Mouse (Mus musculus): ENCODE measurements at regions not wholly inside any gene's neighbourhood (a gene's known extent, or its start where the extent isn't known, plus 50 kb on each side); places are given as distances from the start of the nearest gene placed in this dataset.
"Not testable (repeated sequence)": the region's sequence is repeated elsewhere in the genome, so short reads cannot be mapped to it uniquely, and the experiment has no call there.

GRCm38 (mm10) chr10:34667203-34667602, 184.0 kb downstream of the Frk start:
- Histone ChIP-seq H3K4me3 (replicated peaks) (no peak overlapping the region), H3K9ac (replicated peaks) (no peak overlapping the region), H3K9me3 (no peaks in the 10 kb centered on the region), H3K4me2 (no peak overlapping the region), H3K27me3 (no peaks in the 10 kb centered on the region), H3K27ac (no peak overlapping the region), H3K4me1 (replicated peaks) (no peaks in the 10 kb centered on the region), H3K36me3 (no peaks in the 10 kb centered on the region)
- no peak for ATAC-seq (ENCODE audit: insufficient number of reproducible peaks, insufficient read depth, low FRiP score, low TSS enrichment, low read depth)
- WGBS = 82% methylated on average over 2 of the region's 2 CpGs

- no peak overlapping the region for H3K27ac ChIP-seq
- ATAC-seq (ENCODE audit: insufficient number of reproducible peaks, insufficient read depth, low FRiP score, low TSS enrichment, low read depth) = no peak
- no peaks in the 10 kb centered on the region for H3K27me3 ChIP-seq
- H3K4me3 ChIP-seq (replicated peaks) = no peak overlapping the region
- H3K4me1 ChIP-seq (replicated peaks) = no peaks in the 10 kb centered on the region
- WGBS = 72% methylated on average over 5 of the region's 5 CpGs
- no peaks in the 10 kb centered on the region for H3K9me3 ChIP-seq
- H3K4me2 ChIP-seq = no peak overlapping the region
- no peaks in the 10 kb centered on the region for H3K36me3 ChIP-seq
- H3K9ac ChIP-seq (replicated peaks) = no peak overlapping the region
Measured at GRCm38 (mm10) chr10:34667735-34668439, 184.7 kb downstream of the Frk start.

GRCm38 (mm10) chr10:34671791-34672190, 188.6 kb downstream of the Frk start:
- no peak for ATAC-seq (ENCODE audit: insufficient number of reproducible peaks, insufficient read depth, low FRiP score, low TSS enrichment, low read depth)
- H3K27ac ChIP-seq = no peak overlapping the region
- H3K4me2 ChIP-seq = no peak overlapping the region
- 89% methylated on average over 2 of the region's 2 CpGs for WGBS
- H3K9ac ChIP-seq (replicated peaks) = no peak overlapping the region
- H3K4me1 ChIP-seq (replicated peaks) = no peaks in the 10 kb centered on the region
- H3K36me3 ChIP-seq = no peaks in the 10 kb centered on the region
- H3K9me3 ChIP-seq = no peaks in the 10 kb centered on the region
- no peak overlapping the region for H3K4me3 ChIP-seq (replicated peaks)
- H3K27me3 ChIP-seq = no peaks in the 10 kb centered on the region

GRCm38 (mm10) chr10:34699414-34699813, 216.2 kb downstream of the Frk start:
- not testable (repeated sequence) for H3K36me3 ChIP-seq; H3K27me3 ChIP-seq; H3K27ac ChIP-seq; ATAC-seq (ENCODE audit: insufficient number of reproducible peaks, insufficient read depth, low FRiP score, low TSS enrichment, low read depth); H3K4me3 ChIP-seq (replicated peaks); H3K9ac ChIP-seq (replicated peaks); H3K4me2 ChIP-seq; H3K9me3 ChIP-seq; H3K4me1 ChIP-seq (replicated peaks)
- WGBS = 82% methylated on average over 9 of the region's 9 CpGs

GRCm38 (mm10) chr10:34701956-34702355, 218.8 kb downstream of the Frk start:
- no peak for ATAC-seq (ENCODE audit: insufficient number of reproducible peaks, insufficient read depth, low FRiP score, low TSS enrichment, low read depth)
- H3K4me2 ChIP-seq = no peak overlapping the region
- H3K4me1 ChIP-seq (replicated peaks) = no peaks in the 10 kb centered on the region
- no peak overlapping the region for H3K27ac ChIP-seq
- no peak overlapping the region for H3K9ac ChIP-seq (replicated peaks)
- no peak overlapping the region for H3K4me3 ChIP-seq (replicated peaks)
- 83% methylated on average over 1 of the region's 1 CpGs for WGBS
- H3K36me3 ChIP-seq = no peaks in the 10 kb centered on the region
- H3K9me3 ChIP-seq = no peaks in the 10 kb centered on the region
- no peaks in the 10 kb centered on the region for H3K27me3 ChIP-seq

GRCm38 (mm10) chr10:34705416-34705815, 222.2 kb downstream of the Frk start:
- H3K4me1 ChIP-seq (replicated peaks) = no peaks in the 10 kb centered on the region
- 93% methylated on average over 12 of the region's 12 CpGs for WGBS
- no peak overlapping the region for H3K4me3 ChIP-seq (replicated peaks)
- H3K9me3 ChIP-seq = no peaks in the 10 kb centered on the region
- no peak overlapping the region for H3K4me2 ChIP-seq
- H3K9ac ChIP-seq (replicated peaks) = no peak overlapping the region
- no peaks in the 10 kb centered on the region for H3K36me3 ChIP-seq
- H3K27me3 ChIP-seq = no peaks in the 10 kb centered on the region
- ATAC-seq (ENCODE audit: insufficient number of reproducible peaks, insufficient read depth, low FRiP score, low TSS enrichment, low read depth) = no peak
- H3K27ac ChIP-seq = no peak overlapping the region

GRCm38 (mm10) chr10:34731249-34731648, 248.1 kb downstream of the Frk start:
- Histone ChIP-seq H3K27me3 (no peaks in the 10 kb centered on the region), H3K9ac (replicated peaks) (no peak overlapping the region), H3K4me2 (no peak overlapping the region), H3K4me3 (replicated peaks) (no peak overlapping the region), H3K4me1 (replicated peaks) (no peaks in the 10 kb centered on the region), H3K9me3 (no peaks in the 10 kb centered on the region), H3K27ac (no peak overlapping the region), H3K36me3 (no peaks in the 10 kb centered on the region)
- 73% methylated on average over 2 of the region's 2 CpGs for WGBS
- no peak for ATAC-seq (ENCODE audit: insufficient number of reproducible peaks, insufficient read depth, low FRiP score, low TSS enrichment, low read depth)

GRCm38 (mm10) chr10:34762426-34762825, 279.2 kb downstream of the Frk start:
- no peaks in the 10 kb centered on the region for H3K4me1 ChIP-seq (replicated peaks)
- no peaks in the 10 kb centered on the region for H3K27me3 ChIP-seq
- no peaks in the 10 kb centered on the region for H3K36me3 ChIP-seq
- no peak for ATAC-seq (ENCODE audit: insufficient number of reproducible peaks, insufficient read depth, low FRiP score, low TSS enrichment, low read depth)
- H3K9me3 ChIP-seq = no peaks in the 10 kb centered on the region
- H3K4me2 ChIP-seq = no peak overlapping the region
- no peak overlapping the region for H3K27ac ChIP-seq
- no peak overlapping the region for H3K4me3 ChIP-seq (replicated peaks)
- H3K9ac ChIP-seq (replicated peaks) = no peak overlapping the region

- no peaks in the 10 kb centered on the region for H3K36me3 ChIP-seq
- no peaks in the 10 kb centered on the region for H3K27me3 ChIP-seq
- H3K9ac ChIP-seq (replicated peaks) = no peak overlapping the region
- H3K9me3 ChIP-seq = no peaks in the 10 kb centered on the region
- no peak overlapping the region for H3K4me3 ChIP-seq (replicated peaks)
- ATAC-seq (ENCODE audit: insufficient number of reproducible peaks, insufficient read depth, low FRiP score, low TSS enrichment, low read depth) = no peak
- 62% methylated on average over 2 of the region's 2 CpGs for WGBS
- H3K4me1 ChIP-seq (replicated peaks) = no peaks in the 10 kb centered on the region
- H3K27ac ChIP-seq = no peak overlapping the region
- no peak overlapping the region for H3K4me2 ChIP-seq
Measured at GRCm38 (mm10) chr10:34792099-34792498, 308.9 kb downstream of the Frk start.

- Histone ChIP-seq H3K4me3 (replicated peaks) (no peak overlapping the region), H3K9me3 (no peaks in the 10 kb centered on the region), H3K4me2 (no peak overlapping the region), H3K27me3 (no peaks in the 10 kb centered on the region), H3K27ac (no peak overlapping the region), H3K4me1 (replicated peaks) (no peaks in the 10 kb centered on the region), H3K9ac (replicated peaks) (no peak overlapping the region), H3K36me3 (no peaks in the 10 kb centered on the region)
- WGBS = 82% methylated on average over 3 of the region's 3 CpGs
- no peak for ATAC-seq (ENCODE audit: insufficient number of reproducible peaks, insufficient read depth, low FRiP score, low TSS enrichment, low read depth)
Measured at GRCm38 (mm10) chr10:34811131-34811530, 327.9 kb downstream of the Frk start.

- no peaks in the 10 kb centered on the region for H3K4me1 ChIP-seq (replicated peaks)
- no peaks in the 10 kb centered on the region for H3K9me3 ChIP-seq
- H3K4me3 ChIP-seq (replicated peaks) = no peak overlapping the region
- no peak overlapping the region for H3K9ac ChIP-seq (replicated peaks)
- no peaks in the 10 kb centered on the region for H3K36me3 ChIP-seq
- H3K4me2 ChIP-seq = no peak overlapping the region
- no peaks in the 10 kb centered on the region for H3K27me3 ChIP-seq
- ATAC-seq (ENCODE audit: insufficient number of reproducible peaks, insufficient read depth, low FRiP score, low TSS enrichment, low read depth) = no peak
- no peak overlapping the region for H3K27ac ChIP-seq
Measured at GRCm38 (mm10) chr10:34824121-34824520, 340.9 kb downstream of the Frk start.

GRCm38 (mm10) chr10:34842015-34842504, 358.9 kb downstream of the Frk start:
- no peak overlapping the region for H3K9ac ChIP-seq (replicated peaks)
- 84% methylated on average over 3 of the region's 3 CpGs for whole genome bisulfite sequencing
- ATAC-seq (ENCODE audit: insufficient number of reproducible peaks, insufficient read depth, low FRiP score, low TSS enrichment, low read depth) = no peak

More at GRCm38 (mm10) chr10:34842015-34842504, 358.9 kb downstream of the Frk start:
- Histone ChIP-seq H3K36me3 (no peaks in the 10 kb centered on the region), H3K27me3 (no peaks in the 10 kb centered on the region), H3K4me1 (replicated peaks) (no peaks in the 10 kb centered on the region), H3K9me3 (no peaks in the 10 kb centered on the region), H3K4me2 (no peak overlapping the region), H3K27ac (no peak overlapping the region), H3K4me3 (replicated peaks) (no peak overlapping the region)

Data from limb, embryonic 12.5 days (tissue).